Mouse (Mus musculus) gastrocnemius, adult 18-20 months (tissue): ENCODE results near the gene Cox4i2. TPM values are rescaled to one million over a fixed set of nuclear protein-coding genes. Genes with fewer than 3 reads are reported as not detected.

ENCODE experiments used
- DNase-seq: peaks from one replicate; pipeline ENCODE4 v3.0.0; 2021; ENCODE audit warnings: low spot score
- total RNA-seq, 2 experiments: library from RNA; stranded (reverse); gene quantifications; 2 replicates each; pipeline ENCODE4 v1.2.3; 2021

Cox4i2 gene
- total RNA-seq, 2 experiments from 2014 or later: 2.6 to 3.5 TPM

GRCm38 (mm10) chr2:152734501-152734900 is 19.5 kb upstream of the Cox4i2 start:
- no peak for DNase-seq

GRCm38 (mm10) chr2:152734984-152735383 is 19.0 kb upstream of the Cox4i2 start:
- DNase-seq: peak; percentile 85

GRCm38 (mm10) chr2:152736090-152736601 is 17.8 kb upstream of the Cox4i2 start, which contains the start of gene Id1:
Id1 (plus strand) TSS chr2:152736251.
- peak; percentile 81 for DNase-seq

- no peak for DNase-seq
Observed at GRCm38 (mm10) chr2:152736748-152737147, 17.2 kb upstream of the Cox4i2 start.

- DNase-seq: no peak
Observed at GRCm38 (mm10) chr2:152737306-152738221, 16.4 kb upstream of the Cox4i2 start.

GRCm38 (mm10) chr2:152738341-152738740 is 15.6 kb upstream of the Cox4i2 start:
- DNase-seq: no peak

- DNase-seq: peak; percentile 62
Observed at GRCm38 (mm10) chr2:152739031-152739841, 14.7 kb upstream of the Cox4i2 start.

- no peak for DNase-seq
Observed at GRCm38 (mm10) chr2:152739842-152740260, 14.1 kb upstream of the Cox4i2 start.

- no peak for DNase-seq
Observed at GRCm38 (mm10) chr2:152740490-152740889, 13.5 kb upstream of the Cox4i2 start.

GRCm38 (mm10) chr2:152741153-152742041 is 12.6 kb upstream of the Cox4i2 start:
- no peak for DNase-seq

GRCm38 (mm10) chr2:152742435-152742834 is 11.5 kb upstream of the Cox4i2 start:
- no peak for DNase-seq

- no peak for DNase-seq
Observed at GRCm38 (mm10) chr2:152756474-152757393, 2.8 kb downstream of the Cox4i2 start.

- DNase-seq: no peak
Observed at GRCm38 (mm10) chr2:152757478-152757877, 3.5 kb downstream of the Cox4i2 start.

GRCm38 (mm10) chr2:152758351-152758750 is 4.4 kb downstream of the Cox4i2 start:
- DNase-seq: no peak

GRCm38 (mm10) chr2:152763310-152763709 is 9.3 kb downstream of the Cox4i2 start:
- no peak for DNase-seq

GRCm38 (mm10) chr2:152764172-152765044 is 10.4 kb downstream of the Cox4i2 start:
- DNase-seq: no peak

GRCm38 (mm10) chr2:152765045-152765674 is 11.2 kb downstream of the Cox4i2 start:
- DNase-seq: no peak

- DNase-seq: peak; percentile 92
Observed at GRCm38 (mm10) chr2:152766387-152767123, 12.6 kb downstream of the Cox4i2 start.
